Mouse (Mus musculus): ENCODE results near the gene Slc43a3. TPM values are rescaled to one million over a fixed set of nuclear protein-coding genes. Genes with fewer than 3 reads are reported as not detected.
A peak's percentile ranks its signal among the peaks of the same experiment; 100 is the strongest.

Slc43a3 gene
- polyA plus RNA-seq, 1 experiment from 2014 or later, result 57.4 TPM

GRCm38 (mm10) chr2:84967318-84967991 lies 31.1 kb downstream of the Slc43a3 start:
- Histone ChIP-seq H3K4me3 (ENCODE audit: low read length) (no peak overlapping the region), H3K9me3 (ENCODE audit: low read length) (no peaks in the 10 kb centered on the region), H3K27me3 (ENCODE audit: insufficient read depth, low read length) (no peaks in the 10 kb centered on the region), H3K27ac (ENCODE audit: low read length) (no peak overlapping the region), H3K4me1 (ENCODE audit: insufficient read depth, low read length) (no peaks in the 10 kb centered on the region), H3K36me3 (ENCODE audit: insufficient read depth, low read length) (no peaks in the 10 kb centered on the region), H3K4me2 (replicated peaks; ENCODE audit: low read depth, low read length) (no peak overlapping the region), H3K9ac (replicated peaks; ENCODE audit: low read length) (no peak overlapping the region)
- 89% methylated on average over 5 of the region's 5 CpGs for WGBS
- ATAC-seq (ENCODE audit: low FRiP score, low TSS enrichment), result no peak

- Histone ChIP-seq H3K9ac (replicated peaks; ENCODE audit: low read length) (no peak overlapping the region), H3K4me3 (ENCODE audit: low read length) (no peak overlapping the region), H3K36me3 (ENCODE audit: insufficient read depth, low read length) (no peaks in the 10 kb centered on the region), H3K4me2 (replicated peaks; ENCODE audit: low read depth, low read length) (no peak overlapping the region), H3K9me3 (ENCODE audit: low read length) (no peaks in the 10 kb centered on the region), H3K4me1 (ENCODE audit: insufficient read depth, low read length) (no peaks in the 10 kb centered on the region), H3K27me3 (ENCODE audit: insufficient read depth, low read length) (no peaks in the 10 kb centered on the region), H3K27ac (ENCODE audit: low read length) (no peak overlapping the region)
- no peak for ATAC-seq (ENCODE audit: low FRiP score, low TSS enrichment)
- WGBS, result 95% methylated on average over 2 of the region's 2 CpGs
Observed at GRCm38 (mm10) chr2:84975580-84975979, 39.2 kb downstream of the Slc43a3 start.

- Histone ChIP-seq H3K4me1 (ENCODE audit: insufficient read depth, low read length) (no peaks in the 10 kb centered on the region), H3K27ac (ENCODE audit: low read length) (no peak within 1 kb of the TSS), H3K9ac (replicated peaks; ENCODE audit: low read length) (no peak within 1 kb of the TSS), H3K4me3 (ENCODE audit: low read length) (no peak within 1 kb of the TSS), H3K36me3 (ENCODE audit: insufficient read depth, low read length) (no peaks in the 10 kb centered on the region), H3K27me3 (ENCODE audit: insufficient read depth, low read length) (no peaks in the 10 kb centered on the region), H3K9me3 (ENCODE audit: low read length) (no peaks in the 10 kb centered on the region), H3K4me2 (replicated peaks; ENCODE audit: low read depth, low read length) (no peak within 1 kb of the TSS)
- 40% methylated on average over 1 of the region's 1 CpGs for WGBS
- no peak for ATAC-seq (ENCODE audit: low FRiP score, low TSS enrichment)
Observed at GRCm38 (mm10) chr2:84980188-84980587, 43.8 kb downstream of the Slc43a3 start, which contains the start of gene Prg2. Gene Prg2 (plus strand): TSS chr2:84980461.

- no peaks in the 10 kb centered on the region for H3K27me3 ChIP-seq (ENCODE audit: insufficient read depth, low read length)
- H3K9ac ChIP-seq (replicated peaks; ENCODE audit: low read length), result no peak within 1 kb of the TSS
- no peaks in the 10 kb centered on the region for H3K4me1 ChIP-seq (ENCODE audit: insufficient read depth, low read length)
- H3K27ac ChIP-seq (ENCODE audit: low read length), result no peak within 1 kb of the TSS
- no peak for ATAC-seq (ENCODE audit: low FRiP score, low TSS enrichment)
- H3K4me2 ChIP-seq (replicated peaks; ENCODE audit: low read depth, low read length), result no peak within 1 kb of the TSS
- H3K9me3 ChIP-seq (ENCODE audit: low read length), result no peaks in the 10 kb centered on the region
- WGBS, result 69% methylated on average over 1 of the region's 1 CpGs
- H3K36me3 ChIP-seq (ENCODE audit: insufficient read depth, low read length), result no peaks in the 10 kb centered on the region
- H3K4me3 ChIP-seq (ENCODE audit: low read length), result no peak within 1 kb of the TSS
Observed at GRCm38 (mm10) chr2:84987930-84988329, 51.6 kb downstream of the Slc43a3 start, which contains the start of gene Prg3. Gene Prg3 (plus strand): TSS chr2:84988215.

- WGBS, result 80% methylated on average over 2 of the region's 2 CpGs
- Histone ChIP-seq H3K4me3 (ENCODE audit: low read length) (no peak overlapping the region), H3K9ac (replicated peaks; ENCODE audit: low read length) (no peak overlapping the region), H3K4me1 (ENCODE audit: insufficient read depth, low read length) (no peaks in the 10 kb centered on the region), H3K4me2 (replicated peaks; ENCODE audit: low read depth, low read length) (no peak overlapping the region), H3K27me3 (ENCODE audit: insufficient read depth, low read length) (no peaks in the 10 kb centered on the region), H3K36me3 (ENCODE audit: insufficient read depth, low read length) (no peaks in the 10 kb centered on the region), H3K9me3 (ENCODE audit: low read length) (no peaks in the 10 kb centered on the region), H3K27ac (ENCODE audit: low read length) (no peak overlapping the region)
- no peak for ATAC-seq (ENCODE audit: low FRiP score, low TSS enrichment)
Observed at GRCm38 (mm10) chr2:84996376-84996775, 60.0 kb downstream of the Slc43a3 start.

GRCm38 (mm10) chr2:84999486-85000181 lies 63.3 kb downstream of the Slc43a3 start:
- H3K27ac ChIP-seq (ENCODE audit: low read length), result peak overlapping the region; percentile 28
- no peak for ATAC-seq (ENCODE audit: low FRiP score, low TSS enrichment)
- 81% methylated on average over 3 of the region's 3 CpGs for WGBS

GRCm38 (mm10) chr2:85001497-85001896 lies 65.1 kb downstream of the Slc43a3 start:
- WGBS, result 78% methylated on average over 13 of the region's 13 CpGs
- ATAC-seq (ENCODE audit: low FRiP score, low TSS enrichment), result peak; percentile 30; the same call in 1 of the 2 replicates
- H3K27me3 ChIP-seq (ENCODE audit: insufficient read depth, low read length), result no peaks in the 10 kb centered on the region

More at GRCm38 (mm10) chr2:84999486-85000181, 63.3 kb downstream of the Slc43a3 start:
- no peaks in the 10 kb centered on the region for H3K4me1 ChIP-seq (ENCODE audit: insufficient read depth, low read length)
- no peaks in the 10 kb centered on the region for H3K27me3 ChIP-seq (ENCODE audit: insufficient read depth, low read length)
- no peaks in the 10 kb centered on the region for H3K9me3 ChIP-seq (ENCODE audit: low read length)
- H3K9ac ChIP-seq (replicated peaks; ENCODE audit: low read length), result no peak overlapping the region
- H3K4me2 ChIP-seq (replicated peaks; ENCODE audit: low read depth, low read length), result no peak overlapping the region
- H3K4me3 ChIP-seq (ENCODE audit: low read length), result no peak overlapping the region
- H3K36me3 ChIP-seq (ENCODE audit: insufficient read depth, low read length), result no peaks in the 10 kb centered on the region

GRCm38 (mm10) chr2:85002575-85002974 lies 66.2 kb downstream of the Slc43a3 start:
- ATAC-seq (ENCODE audit: low FRiP score, low TSS enrichment), result no peak
- H3K9me3 ChIP-seq (ENCODE audit: low read length), result no peaks in the 10 kb centered on the region
- no peak overlapping the region for H3K27ac ChIP-seq (ENCODE audit: low read length)
- H3K27me3 ChIP-seq (ENCODE audit: insufficient read depth, low read length), result no peaks in the 10 kb centered on the region
- no peak overlapping the region for H3K4me2 ChIP-seq (replicated peaks; ENCODE audit: low read depth, low read length)
- no peaks in the 10 kb centered on the region for H3K4me1 ChIP-seq (ENCODE audit: insufficient read depth, low read length)
- no peaks in the 10 kb centered on the region for H3K36me3 ChIP-seq (ENCODE audit: insufficient read depth, low read length)
- 70% methylated on average over 8 of the region's 8 CpGs for WGBS
- no peak overlapping the region for H3K9ac ChIP-seq (replicated peaks; ENCODE audit: low read length)
- no peak overlapping the region for H3K4me3 ChIP-seq (ENCODE audit: low read length)

More at GRCm38 (mm10) chr2:85001497-85001896, 65.1 kb downstream of the Slc43a3 start:
- Histone ChIP-seq H3K9ac (replicated peaks; ENCODE audit: low read length) (no peak overlapping the region), H3K4me1 (ENCODE audit: insufficient read depth, low read length) (no peaks in the 10 kb centered on the region), H3K36me3 (ENCODE audit: insufficient read depth, low read length) (no peaks in the 10 kb centered on the region), H3K4me3 (ENCODE audit: low read length) (no peak overlapping the region), H3K4me2 (replicated peaks; ENCODE audit: low read depth, low read length) (no peak overlapping the region), H3K9me3 (ENCODE audit: low read length) (no peaks in the 10 kb centered on the region), H3K27ac (ENCODE audit: low read length) (peak overlapping the region; percentile 51; the same call in 1 of the 2 replicates)

- Histone ChIP-seq H3K4me1 (ENCODE audit: insufficient read depth, low read length) (no peaks in the 10 kb centered on the region), H3K9ac (replicated peaks; ENCODE audit: low read length) (no peak overlapping the region), H3K36me3 (ENCODE audit: insufficient read depth, low read length) (no peaks in the 10 kb centered on the region), H3K27me3 (ENCODE audit: insufficient read depth, low read length) (no peaks in the 10 kb centered on the region), H3K4me3 (ENCODE audit: low read length) (no peak overlapping the region), H3K27ac (ENCODE audit: low read length) (no peak overlapping the region), H3K9me3 (ENCODE audit: low read length) (no peaks in the 10 kb centered on the region), H3K4me2 (replicated peaks; ENCODE audit: low read depth, low read length) (no peak overlapping the region)
- ATAC-seq (ENCODE audit: low FRiP score, low TSS enrichment), result no peak
- WGBS, result 83% methylated on average over 4 of the region's 4 CpGs
Observed at GRCm38 (mm10) chr2:85004341-85004740, 68.0 kb downstream of the Slc43a3 start.

- no peak overlapping the region for H3K27ac ChIP-seq (ENCODE audit: low read length)
- no peaks in the 10 kb centered on the region for H3K36me3 ChIP-seq (ENCODE audit: insufficient read depth, low read length)
- 80% methylated on average over 7 of the region's 7 CpGs for WGBS
- ATAC-seq (ENCODE audit: low FRiP score, low TSS enrichment), result no peak
- no peak overlapping the region for H3K9ac ChIP-seq (replicated peaks; ENCODE audit: low read length)
- no peaks in the 10 kb centered on the region for H3K4me1 ChIP-seq (ENCODE audit: insufficient read depth, low read length)
- no peak overlapping the region for H3K4me2 ChIP-seq (replicated peaks; ENCODE audit: low read depth, low read length)
- H3K9me3 ChIP-seq (ENCODE audit: low read length), result no peaks in the 10 kb centered on the region
- H3K27me3 ChIP-seq (ENCODE audit: insufficient read depth, low read length), result no peaks in the 10 kb centered on the region
- H3K4me3 ChIP-seq (ENCODE audit: low read length), result no peak overlapping the region
Observed at GRCm38 (mm10) chr2:85006600-85006999, 70.2 kb downstream of the Slc43a3 start.

Data from kidney, embryonic 16.5 days (tissue).